Mouse (Mus musculus): ENCODE measurements at regions not wholly inside any gene's neighbourhood (a gene's known extent, or its start where the extent isn't known, plus 50 kb on each side); places are given as distances from the start of the nearest gene placed in this dataset.

GRCm38 (mm10) chr10:83850881-83851280 is 128.2 kb downstream of the 1500009L16Rik start:
- H3K4me3 ChIP-seq (ENCODE audit: insufficient read depth, low read depth, low read length): no peak overlapping the region
- DNase-seq (ENCODE audit: extremely low read depth, low read depth, low spot score): no peak
- WGBS: 91% methylated on average over 4 of the region's 4 CpGs
- no peak overlapping the region for H3K9ac ChIP-seq (ENCODE audit: low read depth, low read length)
- no peaks in the 10 kb centered on the region for H3K36me3 ChIP-seq (ENCODE audit: control insufficient read depth, insufficient read depth, low read length)
- no peaks in the 10 kb centered on the region for H3K27me3 ChIP-seq (ENCODE audit: control insufficient read depth, insufficient read depth, low read length)
- H3K79me2 ChIP-seq (ENCODE audit: control insufficient read depth, insufficient read depth, low read length): no peaks in the 10 kb centered on the region
- H3K27ac ChIP-seq (replicated peaks; ENCODE audit: insufficient read depth, low read depth, low read length): no peak overlapping the region
- H3K4me1 ChIP-seq (ENCODE audit: control insufficient read depth, insufficient read depth, low read length): no peaks in the 10 kb centered on the region
- TF ChIP-seq POLR2A (IDR thresholded peaks at IDR 0.05; ENCODE audit: extremely low read depth, insufficient read depth, low read length) (no peak), CTCF (IDR thresholded peaks at IDR 0.05; ENCODE audit: low read depth, low read length) (no peak)

- DNase-seq (ENCODE audit: extremely low read depth, low read depth, low spot score): no peak
- no peak for TF ChIP-seq POLR2A (IDR thresholded peaks at IDR 0.05; ENCODE audit: extremely low read depth, insufficient read depth, low read length)
- TF ChIP-seq CTCF (IDR thresholded peaks at IDR 0.05; ENCODE audit: low read depth, low read length): no peak
- H3K4me1 ChIP-seq (ENCODE audit: control insufficient read depth, insufficient read depth, low read length): no peaks in the 10 kb centered on the region
- no peaks in the 10 kb centered on the region for H3K79me2 ChIP-seq (ENCODE audit: control insufficient read depth, insufficient read depth, low read length)
- no peaks in the 10 kb centered on the region for H3K36me3 ChIP-seq (ENCODE audit: control insufficient read depth, insufficient read depth, low read length)
- no peak overlapping the region for H3K9ac ChIP-seq (ENCODE audit: low read depth, low read length)
- no peaks in the 10 kb centered on the region for H3K27me3 ChIP-seq (ENCODE audit: control insufficient read depth, insufficient read depth, low read length)
- 83% methylated on average over 5 of the region's 5 CpGs for WGBS
- H3K27ac ChIP-seq (replicated peaks; ENCODE audit: insufficient read depth, low read depth, low read length): no peak overlapping the region
- H3K4me3 ChIP-seq (ENCODE audit: insufficient read depth, low read depth, low read length): no peak overlapping the region
These were observed 129.5 kb downstream of the 1500009L16Rik start for GRCm38 (mm10) chr10:83852194-83852593.

- H3K4me1 ChIP-seq (ENCODE audit: control insufficient read depth, insufficient read depth, low read length): no peaks in the 10 kb centered on the region
- no peak overlapping the region for H3K9ac ChIP-seq (ENCODE audit: low read depth, low read length)
- H3K27me3 ChIP-seq (ENCODE audit: control insufficient read depth, insufficient read depth, low read length): no peaks in the 10 kb centered on the region
- no peaks in the 10 kb centered on the region for H3K79me2 ChIP-seq (ENCODE audit: control insufficient read depth, insufficient read depth, low read length)
- 35% methylated on average over 3 of the region's 3 CpGs for WGBS
- DNase-seq (ENCODE audit: extremely low read depth, low read depth, low spot score): no peak
- TF ChIP-seq POLR2A (IDR thresholded peaks at IDR 0.05; ENCODE audit: extremely low read depth, insufficient read depth, low read length): no peak
- no peak for TF ChIP-seq CTCF (IDR thresholded peaks at IDR 0.05; ENCODE audit: low read depth, low read length)
- H3K4me3 ChIP-seq (ENCODE audit: insufficient read depth, low read depth, low read length): no peak overlapping the region
- H3K36me3 ChIP-seq (ENCODE audit: control insufficient read depth, insufficient read depth, low read length): no peaks in the 10 kb centered on the region
- no peak overlapping the region for H3K27ac ChIP-seq (replicated peaks; ENCODE audit: insufficient read depth, low read depth, low read length)
These were observed 130.1 kb downstream of the 1500009L16Rik start for GRCm38 (mm10) chr10:83852806-83853205.

- no peak for TF ChIP-seq POLR2A (IDR thresholded peaks at IDR 0.05; ENCODE audit: extremely low read depth, insufficient read depth, low read length)
- no peak for TF ChIP-seq CTCF (IDR thresholded peaks at IDR 0.05; ENCODE audit: low read depth, low read length)
- Histone ChIP-seq H3K27me3 (ENCODE audit: control insufficient read depth, insufficient read depth, low read length) (no peaks in the 10 kb centered on the region), H3K79me2 (ENCODE audit: control insufficient read depth, insufficient read depth, low read length) (no peaks in the 10 kb centered on the region), H3K36me3 (ENCODE audit: control insufficient read depth, insufficient read depth, low read length) (no peaks in the 10 kb centered on the region), H3K4me3 (ENCODE audit: insufficient read depth, low read depth, low read length) (no peak overlapping the region), H3K27ac (replicated peaks; ENCODE audit: insufficient read depth, low read depth, low read length) (no peak overlapping the region), H3K9ac (ENCODE audit: low read depth, low read length) (no peak overlapping the region), H3K4me1 (ENCODE audit: control insufficient read depth, insufficient read depth, low read length) (no peaks in the 10 kb centered on the region; the same call in 1 of the 2 replicates)
- DNase-seq (ENCODE audit: extremely low read depth, low read depth, low spot score): no peak
- 72% methylated on average over 14 of the region's 14 CpGs for WGBS
These were observed 135.3 kb downstream of the 1500009L16Rik start for GRCm38 (mm10) chr10:83857794-83858442.

- TF ChIP-seq POLR2A (IDR thresholded peaks at IDR 0.05; ENCODE audit: extremely low read depth, insufficient read depth, low read length): no peak
- no peak for TF ChIP-seq CTCF (IDR thresholded peaks at IDR 0.05; ENCODE audit: low read depth, low read length)
- no peak for DNase-seq (ENCODE audit: extremely low read depth, low read depth, low spot score)
- H3K4me3 ChIP-seq (ENCODE audit: insufficient read depth, low read depth, low read length): no peak overlapping the region
- H3K79me2 ChIP-seq (ENCODE audit: control insufficient read depth, insufficient read depth, low read length): no peaks in the 10 kb centered on the region
- H3K4me1 ChIP-seq (ENCODE audit: control insufficient read depth, insufficient read depth, low read length): no peaks in the 10 kb centered on the region; the same call in 1 of the 2 replicates
- no peak overlapping the region for H3K9ac ChIP-seq (ENCODE audit: low read depth, low read length)
- H3K36me3 ChIP-seq (ENCODE audit: control insufficient read depth, insufficient read depth, low read length): no peaks in the 10 kb centered on the region
- WGBS: 64% methylated on average over 6 of the region's 6 CpGs
- H3K27me3 ChIP-seq (ENCODE audit: control insufficient read depth, insufficient read depth, low read length): no peaks in the 10 kb centered on the region
- no peak overlapping the region for H3K27ac ChIP-seq (replicated peaks; ENCODE audit: insufficient read depth, low read depth, low read length)
These were observed 136.0 kb downstream of the 1500009L16Rik start for GRCm38 (mm10) chr10:83858689-83859088.

GRCm38 (mm10) chr10:83859633-83860032 is 137.0 kb downstream of the 1500009L16Rik start:
- 75% methylated on average over 4 of the region's 4 CpGs for WGBS
- no peaks in the 10 kb centered on the region for H3K27me3 ChIP-seq (ENCODE audit: control insufficient read depth, insufficient read depth, low read length)
- H3K9ac ChIP-seq (ENCODE audit: low read depth, low read length): no peak overlapping the region
- no peaks in the 10 kb centered on the region for H3K36me3 ChIP-seq (ENCODE audit: control insufficient read depth, insufficient read depth, low read length)
- DNase-seq (ENCODE audit: extremely low read depth, low read depth, low spot score): peak; percentile 12
- no peak overlapping the region for H3K27ac ChIP-seq (replicated peaks; ENCODE audit: insufficient read depth, low read depth, low read length)
- no peaks in the 10 kb centered on the region for H3K79me2 ChIP-seq (ENCODE audit: control insufficient read depth, insufficient read depth, low read length)
- H3K4me1 ChIP-seq (ENCODE audit: control insufficient read depth, insufficient read depth, low read length): no peaks in the 10 kb centered on the region; the same call in 1 of the 2 replicates
- H3K4me3 ChIP-seq (ENCODE audit: insufficient read depth, low read depth, low read length): no peak overlapping the region
- TF ChIP-seq CTCF (IDR thresholded peaks at IDR 0.05; ENCODE audit: low read depth, low read length) (no peak), POLR2A (IDR thresholded peaks at IDR 0.05; ENCODE audit: extremely low read depth, insufficient read depth, low read length) (no peak)
